Mouse (Mus musculus) inflammation-experienced regulatory T-cells, adult 6 months (primary cell): ENCODE data around the gene Mfsd9. TPM values are rescaled to one million over a fixed set of nuclear protein-coding genes. Genes with fewer than 3 reads are reported as not detected.

Experiments used
- polyA plus RNA-seq, 3 experiments: library from polyadenylated mRNA; unstranded; fragments of 100-300 nt; shearing (Covaris generic); gene quantifications; one replicate each; pipeline ENCODE4 v1.2.1; 2017

Gene Mfsd9
- polyA plus RNA-seq, 3 experiments from 2014 or later = 0.78 to 1.4 (median 0.83) TPM

Other genes with a start within 250 kb of the Mfsd9 start
- not detected for gene Slc9a4, start 210.6 kb downstream of the Mfsd9 start, polyA plus RNA-seq
- not detected for gene Slc9a2, start 110.1 kb downstream of the Mfsd9 start, polyA plus RNA-seq
- gene Tmem182, start 14.9 kb upstream of the Mfsd9 start, polyA plus RNA-seq = not detected